Mouse (Mus musculus) cerebellum, adult 11 months (tissue): ENCODE data around the gene Tmx2.
"Not testable (repeated sequence)": the region's sequence is repeated elsewhere in the genome, so short reads cannot be mapped to it uniquely, and the experiment has no call there.

ENCODE experiments used
- DNase-seq: peaks from one replicate; pipeline ENCODE4 v3.0.0; 2022

Tmx2 gene

GRCm38 (mm10) chr2:84679016-84679415 lies at the start of gene Tmx2:
Gene Tmx2 (minus strand): TSS chr2:84679140.
- no peak for DNase-seq

GRCm38 (mm10) chr2:84728191-84728590 lies 49.3 kb upstream of the Tmx2 start:
- DNase-seq, result not testable (repeated sequence)

GRCm38 (mm10) chr2:84727172-84727858 lies 48.4 kb upstream of the Tmx2 start, which contains the start of gene Clp1:
Gene Clp1 (minus strand): TSS chr2:84727350.
- peak; percentile 93 for DNase-seq

GRCm38 (mm10) chr2:84726716-84727115 lies 47.8 kb upstream of the Tmx2 start:
- DNase-seq, result no peak

- no peak for DNase-seq
These were observed 46.8 kb upstream of the Tmx2 start for GRCm38 (mm10) chr2:84725770-84726169.

- no peak for DNase-seq
These were observed 44.9 kb upstream of the Tmx2 start for GRCm38 (mm10) chr2:84723856-84724255.

- DNase-seq, result no peak
These were observed 42.2 kb upstream of the Tmx2 start for GRCm38 (mm10) chr2:84721182-84721581.

- DNase-seq, result no peak
These were observed 41.8 kb upstream of the Tmx2 start for GRCm38 (mm10) chr2:84720718-84721117.

GRCm38 (mm10) chr2:84717357-84717756 lies 38.4 kb upstream of the Tmx2 start:
- DNase-seq, result no peak

- DNase-seq, result no peak
These were observed 37.7 kb upstream of the Tmx2 start for GRCm38 (mm10) chr2:84716423-84717355.

- DNase-seq, result peak; percentile 68
These were observed 36.8 kb upstream of the Tmx2 start for GRCm38 (mm10) chr2:84715562-84716361.

- peak; percentile 99 for DNase-seq
These were observed 36.0 kb upstream of the Tmx2 start, which contains the start of gene Zdhhc5 for GRCm38 (mm10) chr2:84714811-84715561. Gene Zdhhc5 (minus strand): TSS chr2:84715180.

- DNase-seq, result no peak
These were observed 35.5 kb upstream of the Tmx2 start for GRCm38 (mm10) chr2:84714422-84714810.

GRCm38 (mm10) chr2:84711898-84712297 lies 33.0 kb upstream of the Tmx2 start:
- no peak for DNase-seq

GRCm38 (mm10) chr2:84707523-84707922 lies 28.6 kb upstream of the Tmx2 start:
- DNase-seq, result no peak

GRCm38 (mm10) chr2:84705295-84705694 lies 26.4 kb upstream of the Tmx2 start:
- DNase-seq, result no peak

GRCm38 (mm10) chr2:84704329-84704728 lies 25.4 kb upstream of the Tmx2 start:
- DNase-seq, result no peak

- DNase-seq, result no peak
These were observed 24.6 kb upstream of the Tmx2 start for GRCm38 (mm10) chr2:84703497-84703896.

- no peak for DNase-seq
These were observed 16.2 kb upstream of the Tmx2 start for GRCm38 (mm10) chr2:84695007-84695695.

- DNase-seq, result peak; percentile 24
These were observed 11.1 kb upstream of the Tmx2 start for GRCm38 (mm10) chr2:84690050-84690449.

- no peak for DNase-seq
These were observed 9.3 kb upstream of the Tmx2 start for GRCm38 (mm10) chr2:84688080-84688844.
